Mouse (Mus musculus) kidney, adult 2 months (tissue): ENCODE measurements around the gene Ecsit. TPM values are rescaled to one million over a fixed set of nuclear protein-coding genes. Genes with fewer than 3 reads are reported as not detected.
A peak's percentile ranks its signal among the peaks of the same experiment; 100 is the strongest.

Experiments
- DNase-seq: peaks from one replicate; pipeline ENCODE4 v3.0.0; 2021
- H3K27ac ChIP-seq: fragments of 200-500 bp; 2 replicates; pipeline ENCODE4 v1.5.1; 2012; ENCODE audit warnings: low read depth, low read length, control low read depth, inconsistent platforms; ENCODE audit not compliant: insufficient read depth
- H3K27me3 ChIP-seq: fragments of 200-500 bp; replicated peaks from 2 replicates; pipeline ENCODE4 v1.6.1; 2012; ENCODE audit warnings: mild to moderate bottlenecking, moderate library complexity, low read length, inconsistent platforms; ENCODE audit not compliant: control insufficient read depth, insufficient read depth
- H3K36me3 ChIP-seq: fragments of 200-500 bp; 2 replicates; pipeline ENCODE4 v1.6.1; 2012; ENCODE audit warnings: mild to moderate bottlenecking, moderate library complexity, low read length, inconsistent platforms; ENCODE audit not compliant: control insufficient read depth, insufficient read depth
- H3K4me1 ChIP-seq: fragments of 200-500 bp; 2 replicates; pipeline ENCODE4 v1.6.1; 2011; ENCODE audit warnings: low read length; ENCODE audit not compliant: control insufficient read depth, insufficient read depth
- H3K4me3 ChIP-seq: fragments of 200-500 bp; 2 replicates; pipeline ENCODE4 v1.5.1; 2011; ENCODE audit warnings: mild to moderate bottlenecking, low read depth, low read length, control low read depth; ENCODE audit not compliant: insufficient read depth
- CTCF ChIP-seq: fragments of 200-500 bp; conservative IDR thresholded peaks from 2 replicates; pipeline ENCODE4 v1.5.1; 2011; ENCODE audit warnings: low read depth, mild to moderate bottlenecking, control low read depth, low read length, moderate library complexity, mixed read lengths; ENCODE audit not compliant: insufficient read depth, insufficient read length
- POLR2A ChIP-seq: fragments of 200-500 bp; IDR thresholded peaks from one replicate; pipeline ENCODE4 v1.6.1; 2011; ENCODE audit warnings: low read depth, low read length, control low read depth
- WGBS: fragments of 180-500 bp; shearing (Covaris S2); methylation state at CpG from one replicate; pipeline ENCODE4 v1.1.7; 2018; 5-methylcytosine and 5-hydroxymethylcytosine counted together
- polyA plus RNA-seq: library from polyadenylated mRNA; depleted of rRNA; stranded (reverse); fragments of >200 nt; gene quantifications from 2 replicates; pipeline ENCODE4 v1.2.3, GENCODE M21; 2012; rRNA removed

Gene Ecsit
- polyA plus RNA-seq, 1 experiment: 143 TPM

GRCm38 (mm10) chr9:22037826-22038225 is 47.4 kb downstream of the Ecsit start:
- no peaks in the 10 kb centered on the region for H3K27me3 ChIP-seq
- TF ChIP-seq POLR2A (no peak), CTCF (no peak)

GRCm38 (mm10) chr9:22035300-22036044 is 49.8 kb downstream of the Ecsit start:
- DNase-seq: no peak
- whole genome bisulfite sequencing: 63% methylated on average over 6 of the region's 6 CpGs
- no peaks in the 10 kb centered on the region for H3K4me1 ChIP-seq
- no peaks in the 10 kb centered on the region for H3K36me3 ChIP-seq
- TF ChIP-seq POLR2A: no peak
- no peak for TF ChIP-seq CTCF
- H3K27me3 ChIP-seq: no peaks in the 10 kb centered on the region
- no peak overlapping the region for H3K4me3 ChIP-seq
- no peak overlapping the region for H3K27ac ChIP-seq

More at GRCm38 (mm10) chr9:22037826-22038225, 47.4 kb downstream of the Ecsit start:
- H3K4me1 ChIP-seq: no peaks in the 10 kb centered on the region
- H3K27ac ChIP-seq: no peak overlapping the region
- no peaks in the 10 kb centered on the region for H3K36me3 ChIP-seq
- H3K4me3 ChIP-seq: no peak overlapping the region
- peak; percentile 41 for DNase-seq
- 57% methylated on average over 10 of the region's 10 CpGs for WGBS

- no peak for DNase-seq
- Histone ChIP-seq H3K27ac (no peak overlapping the region), H3K4me1 (no peaks in the 10 kb centered on the region), H3K27me3 (no peaks in the 10 kb centered on the region), H3K36me3 (no peaks in the 10 kb centered on the region), H3K4me3 (no peak overlapping the region)
- 93% methylated on average over 9 of the region's 9 CpGs for WGBS
- TF ChIP-seq POLR2A: no peak
- TF ChIP-seq CTCF: no peak
Measured at GRCm38 (mm10) chr9:22030386-22030785, 54.9 kb downstream of the Ecsit start.

- no peak for DNase-seq
- Histone ChIP-seq H3K4me1 (no peaks in the 10 kb centered on the region), H3K4me3 (no peak overlapping the region), H3K36me3 (no peaks in the 10 kb centered on the region), H3K27ac (no peak overlapping the region), H3K27me3 (no peaks in the 10 kb centered on the region)
- no peak for TF ChIP-seq POLR2A
- no peak for TF ChIP-seq CTCF
- WGBS: 65% methylated on average over 7 of the region's 7 CpGs
Measured at GRCm38 (mm10) chr9:22028467-22028866, 56.8 kb downstream of the Ecsit start.

GRCm38 (mm10) chr9:22024592-22024991 is 60.6 kb downstream of the Ecsit start:
- no peaks in the 10 kb centered on the region for H3K36me3 ChIP-seq
- WGBS: 46% methylated on average over 8 of the region's 8 CpGs
- H3K27me3 ChIP-seq: no peaks in the 10 kb centered on the region
- TF ChIP-seq POLR2A: no peak
- TF ChIP-seq CTCF: no peak
- H3K27ac ChIP-seq: no peak overlapping the region
- DNase-seq: no peak
- no peaks in the 10 kb centered on the region for H3K4me1 ChIP-seq
- no peak overlapping the region for H3K4me3 ChIP-seq

Other genes starting within 250 kb of the Ecsit start
- gene Angptl8, start 249.9 kb downstream of the Ecsit start, polyA plus RNA-seq: 11.9 and 19.5 TPM in 2 replicates
- 67.7 and 84.6 TPM in 2 replicates for gene Dock6, start 232.8 kb downstream of the Ecsit start, polyA plus RNA-seq
- 27.1 and 32.9 TPM in 2 replicates for gene Rab3d, start 167.2 kb downstream of the Ecsit start, polyA plus RNA-seq
- gene Ccdc159, start 158.0 kb downstream of the Ecsit start, polyA plus RNA-seq: 4.3 and 4.8 TPM in 2 replicates
- gene Tmem205, start 157.9 kb downstream of the Ecsit start, polyA plus RNA-seq: 313 and 353 TPM in 2 replicates
- 6.0 and 9.1 TPM in 2 replicates for gene Plppr2, start 148.4 kb downstream of the Ecsit start, polyA plus RNA-seq
- gene Swsap1, start 129.7 kb downstream of the Ecsit start, polyA plus RNA-seq: 10.5 and 10.9 TPM in 2 replicates
- 14.0 and 16.7 TPM in 2 replicates for gene Epor, start 121.9 kb downstream of the Ecsit start, polyA plus RNA-seq
- gene Rgl3, start 96.0 kb downstream of the Ecsit start, polyA plus RNA-seq: 88.2 and 111 TPM in 2 replicates
- 2.5 and 2.9 TPM in 2 replicates for gene Ccdc151, start 82.8 kb downstream of the Ecsit start, polyA plus RNA-seq
- gene Prkcsh, start 82.6 kb downstream of the Ecsit start, polyA plus RNA-seq: 94.9 and 103 TPM in 2 replicates
- 0.62 and 0.64 TPM in 2 replicates for gene Elavl3, start 33.4 kb downstream of the Ecsit start, polyA plus RNA-seq
- not detected in 2 replicates for gene Gm49318, start 14.2 kb downstream of the Ecsit start, polyA plus RNA-seq
- gene Zfp653, start 14.1 kb downstream of the Ecsit start, polyA plus RNA-seq: 13.6 and 15.8 TPM in 2 replicates
- gene Cnn1, start 13.8 kb upstream of the Ecsit start, polyA plus RNA-seq: 2.8 and 12.0 TPM in 2 replicates
- 163 and 174 TPM in 2 replicates for gene Elof1, start 31.7 kb upstream of the Ecsit start, polyA plus RNA-seq
- 166 and 178 TPM in 2 replicates for gene Acp5, start 50.3 kb upstream of the Ecsit start, polyA plus RNA-seq
- gene Pigyl, start 71.4 kb upstream of the Ecsit start, polyA plus RNA-seq: 71.4 and 76.5 TPM in 2 replicates
- not detected in 2 replicates for gene Zfp872, start 102.7 kb upstream of the Ecsit start, polyA plus RNA-seq
- 13.6 and 17.7 TPM in 2 replicates for gene Zfp809, start 140.3 kb upstream of the Ecsit start, polyA plus RNA-seq
- gene Zfp599, start 174.5 kb upstream of the Ecsit start, polyA plus RNA-seq: 0.07 and 0.09 TPM in 2 replicates
- gene Zfp810, start 222.2 kb upstream of the Ecsit start, polyA plus RNA-seq: 12.7 and 13.3 TPM in 2 replicates